Mouse (Mus musculus) ES-E14 (cell line): ENCODE results near the gene Pax8.

Experiments used
- CHD2 ChIP-seq: IDR thresholded peaks from 2 replicates; pipeline ENCODE4 v1.6.1; 2014; ENCODE audit warnings: mild to moderate bottlenecking, low read depth, low read length, inconsistent platforms
- HCFC1 ChIP-seq: IDR thresholded peaks from 2 replicates; pipeline ENCODE4 v1.6.1; 2012; ENCODE audit warnings: low read length, inconsistent platforms, borderline replicate concordance; ENCODE audit not compliant: insufficient read depth
- MAFK ChIP-seq: IDR thresholded peaks from 2 replicates; pipeline ENCODE4 v1.6.1; 2014; ENCODE audit warnings: mild to moderate bottlenecking, low read depth, low read length, inconsistent platforms; ENCODE audit not compliant: insufficient read depth
- ZC3H11A ChIP-seq: IDR thresholded peaks from 2 replicates; pipeline ENCODE4 v1.6.1; 2012; ENCODE audit warnings: low read depth, mild to moderate bottlenecking, inconsistent platforms, low read length, borderline replicate concordance
- ZNF384 ChIP-seq: IDR thresholded peaks from 2 replicates; pipeline ENCODE4 v1.6.1; 2012; ENCODE audit warnings: low read depth, low read length, inconsistent platforms

- TF ChIP-seq CHD2 (no peak), ZC3H11A (no peak), HCFC1 (no peak), ZNF384 (no peak), MAFK (no peak)
Measured at GRCm38 (mm10) chr2:24485398-24485797, 10.0 kb upstream of the Pax8 start.
